Mouse (Mus musculus): ENCODE measurements around the gene Sytl2. TPM values are rescaled to one million over a fixed set of nuclear protein-coding genes. Genes with fewer than 3 reads are reported as not detected.
A peak's percentile ranks its signal among the peaks of the same experiment; 100 is the strongest.

Gene Sytl2
- polyA plus RNA-seq, 1 experiment from 2014 or later = 21.9 TPM

- no peak overlapping the region for H3K9ac ChIP-seq (replicated peaks; ENCODE audit: low read depth, low read length)
- H3K27ac ChIP-seq (ENCODE audit: low read length) = no peak overlapping the region
- no peaks in the 10 kb centered on the region for H3K9me3 ChIP-seq (ENCODE audit: control insufficient read depth, low read depth, low read length)
- no peak overlapping the region for H3K4me3 ChIP-seq (ENCODE audit: low read depth, low read length)
- no peaks in the 10 kb centered on the region for H3K36me3 ChIP-seq (ENCODE audit: control insufficient read depth, insufficient read depth, low read length)
- H3K4me1 ChIP-seq (ENCODE audit: control insufficient read depth, insufficient read depth, low read length) = no peaks in the 10 kb centered on the region
- no peak for ATAC-seq (ENCODE audit: insufficient number of reproducible peaks, insufficient read depth, low FRiP score, low read depth)
- no peaks in the 10 kb centered on the region for H3K27me3 ChIP-seq (ENCODE audit: control insufficient read depth, insufficient read depth, low read length)
- no peak overlapping the region; the same call in 1 of the 2 replicates for H3K4me2 ChIP-seq (replicated peaks; ENCODE audit: low read depth, low read length)
- WGBS = 29% methylated on average over 5 of the region's 5 CpGs
Observed at GRCm38 (mm10) chr7:90395928-90396327, 93.9 kb downstream of the Sytl2 start.

DNA sequence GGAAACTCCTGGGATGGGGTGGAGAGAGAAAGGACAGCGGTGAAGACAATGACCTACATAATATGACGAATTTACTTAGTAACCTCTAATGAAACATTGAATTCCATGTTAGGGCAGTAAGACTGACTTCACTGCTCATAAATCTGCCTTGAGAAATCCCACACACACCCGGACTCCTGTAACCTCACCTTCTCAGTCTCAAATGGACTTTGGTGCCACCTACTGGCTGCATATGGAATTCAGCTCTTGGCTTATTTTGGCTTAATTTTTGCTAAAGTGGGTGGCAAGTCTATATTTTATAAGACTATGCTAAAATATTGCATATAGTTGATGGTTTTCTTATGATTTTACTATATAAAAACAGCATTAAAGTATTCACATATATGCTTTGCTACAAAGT is 107.9 kb downstream of the Sytl2 start:
- no peak for ATAC-seq (ENCODE audit: insufficient number of reproducible peaks, insufficient read depth, low FRiP score, low read depth)
- no peaks in the 10 kb centered on the region for H3K9me3 ChIP-seq (ENCODE audit: control insufficient read depth, low read depth, low read length)
- WGBS = 57% methylated on average over 3 of the region's 3 CpGs
- no peaks in the 10 kb centered on the region for H3K27me3 ChIP-seq (ENCODE audit: control insufficient read depth, insufficient read depth, low read length)
- no peak overlapping the region for H3K4me2 ChIP-seq (replicated peaks; ENCODE audit: low read depth, low read length)
- H3K4me1 ChIP-seq (ENCODE audit: control insufficient read depth, insufficient read depth, low read length) = no peaks in the 10 kb centered on the region
- no peaks in the 10 kb centered on the region for H3K36me3 ChIP-seq (ENCODE audit: control insufficient read depth, insufficient read depth, low read length)
- no peak overlapping the region for H3K9ac ChIP-seq (replicated peaks; ENCODE audit: low read depth, low read length)
- no peak overlapping the region for H3K27ac ChIP-seq (ENCODE audit: low read length)
- no peak overlapping the region for H3K4me3 ChIP-seq (ENCODE audit: low read depth, low read length)

- H3K4me1 ChIP-seq (ENCODE audit: control insufficient read depth, insufficient read depth, low read length) = peaks cover 5% of the 10 kb centered on the region
- peak within 1 kb of the TSS; percentile 53 for H3K4me2 ChIP-seq (replicated peaks; ENCODE audit: low read depth, low read length)
- no peak within 1 kb of the TSS; the same call in 1 of the 2 replicates for H3K9ac ChIP-seq (replicated peaks; ENCODE audit: low read depth, low read length)
Observed at GRCm38 (mm10) chr7:90426020-90427001, 124.3 kb downstream of the Sytl2 start, which contains the start of gene Ccdc89. Ccdc89 (plus strand) TSS chr7:90426577.

GRCm38 (mm10) chr7:90427006-90427405 is 125.0 kb downstream of the Sytl2 start:
- WGBS = 51% methylated on average over 9 of the region's 9 CpGs
- no peak overlapping the region for H3K9ac ChIP-seq (replicated peaks; ENCODE audit: low read depth, low read length)

More at GRCm38 (mm10) chr7:90426020-90427001, 124.3 kb downstream of the Sytl2 start, which contains the start of gene Ccdc89:
- 19% methylated on average over 29 of the region's 29 CpGs for WGBS
- ATAC-seq (ENCODE audit: insufficient number of reproducible peaks, insufficient read depth, low FRiP score, low read depth) = peak; percentile 100
- no peaks in the 10 kb centered on the region for H3K9me3 ChIP-seq (ENCODE audit: control insufficient read depth, low read depth, low read length)
- H3K4me3 ChIP-seq (ENCODE audit: low read depth, low read length) = peak within 1 kb of the TSS; percentile 22
- peak within 1 kb of the TSS; percentile 13; the same call in 1 of the 2 replicates for H3K27ac ChIP-seq (ENCODE audit: low read length)
- H3K36me3 ChIP-seq (ENCODE audit: control insufficient read depth, insufficient read depth, low read length) = no peaks in the 10 kb centered on the region
- H3K27me3 ChIP-seq (ENCODE audit: control insufficient read depth, insufficient read depth, low read length) = no peaks in the 10 kb centered on the region

DNA sequence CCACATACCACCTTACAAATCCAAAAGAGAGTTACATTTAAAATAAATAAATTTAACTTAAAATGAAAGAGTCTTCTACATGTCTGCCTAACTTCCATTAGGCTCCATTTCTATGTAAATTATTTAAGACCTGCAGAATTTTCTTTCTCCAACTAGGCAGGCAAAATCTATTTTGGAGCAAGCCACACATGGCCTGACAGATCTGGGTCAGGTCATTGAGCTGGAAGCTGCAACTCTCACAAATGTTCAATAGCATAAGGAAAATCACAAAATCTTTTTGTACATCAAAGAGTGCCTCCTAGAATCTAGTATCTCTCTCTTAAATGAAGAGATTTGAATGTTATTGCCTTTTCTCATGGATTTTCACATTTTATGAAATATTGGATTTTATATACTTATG is 130.2 kb downstream of the Sytl2 start:
- Histone ChIP-seq H3K4me1 (ENCODE audit: control insufficient read depth, insufficient read depth, low read length) (peaks cover under 1% of the 10 kb centered on the region; the same call in 1 of the 2 replicates), H3K9ac (replicated peaks; ENCODE audit: low read depth, low read length) (no peak overlapping the region), H3K4me3 (ENCODE audit: low read depth, low read length) (no peak overlapping the region), H3K27me3 (ENCODE audit: control insufficient read depth, insufficient read depth, low read length) (no peaks in the 10 kb centered on the region), H3K4me2 (replicated peaks; ENCODE audit: low read depth, low read length) (no peak overlapping the region), H3K27ac (ENCODE audit: low read length) (no peak overlapping the region), H3K9me3 (ENCODE audit: control insufficient read depth, low read depth, low read length) (no peaks in the 10 kb centered on the region), H3K36me3 (ENCODE audit: control insufficient read depth, insufficient read depth, low read length) (no peaks in the 10 kb centered on the region)
- no peak for ATAC-seq (ENCODE audit: insufficient number of reproducible peaks, insufficient read depth, low FRiP score, low read depth)

More at GRCm38 (mm10) chr7:90427006-90427405, 125.0 kb downstream of the Sytl2 start:
- no peak overlapping the region for H3K27ac ChIP-seq (ENCODE audit: low read length)
- no peaks in the 10 kb centered on the region for H3K36me3 ChIP-seq (ENCODE audit: control insufficient read depth, insufficient read depth, low read length)
- no peaks in the 10 kb centered on the region for H3K27me3 ChIP-seq (ENCODE audit: control insufficient read depth, insufficient read depth, low read length)
- H3K4me1 ChIP-seq (ENCODE audit: control insufficient read depth, insufficient read depth, low read length) = peaks cover 5% of the 10 kb centered on the region
- no peak for ATAC-seq (ENCODE audit: insufficient number of reproducible peaks, insufficient read depth, low FRiP score, low read depth)
- H3K4me3 ChIP-seq (ENCODE audit: low read depth, low read length) = peak overlapping the region; percentile 22; the same call in 1 of the 2 replicates
- no peaks in the 10 kb centered on the region for H3K9me3 ChIP-seq (ENCODE audit: control insufficient read depth, low read depth, low read length)
- H3K4me2 ChIP-seq (replicated peaks; ENCODE audit: low read depth, low read length) = peak overlapping the region; percentile 53

GRCm38 (mm10) chr7:90440044-90440443 is 138.0 kb downstream of the Sytl2 start:
- Histone ChIP-seq H3K27me3 (ENCODE audit: control insufficient read depth, insufficient read depth, low read length) (no peaks in the 10 kb centered on the region), H3K27ac (ENCODE audit: low read length) (no peak overlapping the region), H3K4me1 (ENCODE audit: control insufficient read depth, insufficient read depth, low read length) (no peaks in the 10 kb centered on the region), H3K4me2 (replicated peaks; ENCODE audit: low read depth, low read length) (no peak overlapping the region), H3K36me3 (ENCODE audit: control insufficient read depth, insufficient read depth, low read length) (no peaks in the 10 kb centered on the region), H3K4me3 (ENCODE audit: low read depth, low read length) (no peak overlapping the region), H3K9ac (replicated peaks; ENCODE audit: low read depth, low read length) (no peak overlapping the region), H3K9me3 (ENCODE audit: control insufficient read depth, low read depth, low read length) (no peaks in the 10 kb centered on the region)
- ATAC-seq (ENCODE audit: insufficient number of reproducible peaks, insufficient read depth, low FRiP score, low read depth) = no peak
- 75% methylated on average over 4 of the region's 4 CpGs for WGBS

- Histone ChIP-seq H3K27me3 (ENCODE audit: control insufficient read depth, insufficient read depth, low read length) (no peaks in the 10 kb centered on the region), H3K36me3 (ENCODE audit: control insufficient read depth, insufficient read depth, low read length) (peaks cover 1% of the 10 kb centered on the region; the same call in 1 of the 2 replicates), H3K4me1 (ENCODE audit: control insufficient read depth, insufficient read depth, low read length) (no peaks in the 10 kb centered on the region), H3K4me3 (ENCODE audit: low read depth, low read length) (peak overlapping the region; percentile 99), H3K9ac (replicated peaks; ENCODE audit: low read depth, low read length) (peak overlapping the region; percentile 97), H3K27ac (ENCODE audit: low read length) (0 out of 2 replicates have a peak overlapping the region, but pooled peaks have one; percentile 55), H3K4me2 (replicated peaks; ENCODE audit: low read depth, low read length) (peak overlapping the region; percentile 62), H3K9me3 (ENCODE audit: control insufficient read depth, low read depth, low read length) (no peaks in the 10 kb centered on the region)
- 16% methylated on average over 4 of the region's 4 CpGs for WGBS
- ATAC-seq (ENCODE audit: insufficient number of reproducible peaks, insufficient read depth, low FRiP score, low read depth) = 0 out of 2 replicates have a peak, but pooled peaks have one; percentile 4
Observed at GRCm38 (mm10) chr7:90442070-90442469, 140.0 kb downstream of the Sytl2 start.

GRCm38 (mm10) chr7:90442518-90443080 is 140.5 kb downstream of the Sytl2 start, which contains the start of gene Crebzf:
Crebzf (plus strand) TSS chr7:90442729.
- peak within 1 kb of the TSS; percentile 97 for H3K9ac ChIP-seq (replicated peaks; ENCODE audit: low read depth, low read length)
- peaks cover 6% of the 10 kb centered on the region; the same call in 1 of the 2 replicates for H3K36me3 ChIP-seq (ENCODE audit: control insufficient read depth, insufficient read depth, low read length)
- H3K9me3 ChIP-seq (ENCODE audit: control insufficient read depth, low read depth, low read length) = no peaks in the 10 kb centered on the region
- H3K4me2 ChIP-seq (replicated peaks; ENCODE audit: low read depth, low read length) = peak within 1 kb of the TSS; percentile 95
- peak within 1 kb of the TSS; percentile 99 for H3K4me3 ChIP-seq (ENCODE audit: low read depth, low read length)
- no peaks in the 10 kb centered on the region for H3K4me1 ChIP-seq (ENCODE audit: control insufficient read depth, insufficient read depth, low read length)
- ATAC-seq (ENCODE audit: insufficient number of reproducible peaks, insufficient read depth, low FRiP score, low read depth) = peak; percentile 95
- peak within 1 kb of the TSS; percentile 99 for H3K27ac ChIP-seq (ENCODE audit: low read length)
- H3K27me3 ChIP-seq (ENCODE audit: control insufficient read depth, insufficient read depth, low read length) = no peaks in the 10 kb centered on the region
- WGBS = under 1% methylated on average over 52 of the region's 54 CpGs

Data from stomach, embryonic 14.5 days (tissue).